Comparison of ENCODE assay signal across 8 mouse cellular contexts in the genomic region with DNA sequence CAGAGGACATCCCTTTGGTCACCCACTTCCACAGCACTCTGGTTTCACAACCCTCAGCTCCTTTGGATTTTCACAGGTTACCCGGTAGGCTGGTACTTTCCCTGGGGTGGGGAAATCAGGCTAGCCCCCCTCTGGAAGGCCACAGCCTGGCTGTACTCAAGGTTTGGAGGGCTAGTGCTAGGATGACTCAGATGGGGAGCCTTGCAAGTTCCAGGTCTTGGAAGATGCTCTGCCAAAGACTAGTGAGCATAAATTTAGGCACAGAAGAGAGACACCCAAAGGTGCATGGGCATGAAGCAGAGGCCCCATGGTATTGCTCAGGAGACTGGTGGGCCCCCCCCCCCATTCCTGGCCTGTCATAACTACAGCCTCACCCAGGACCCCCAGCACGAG. TPM values are rescaled to one million over a fixed set of nuclear protein-coding genes. Genes with fewer than 3 reads are reported as not detected.
DNase-seq lines count a peak whose midpoint lies in the region; ATAC-seq and TF ChIP-seq lines count a peak whose summit lies in the region.

No protein-coding gene starts in this region.

- TF ChIP-seq CTCF in CH12.LX (conservative IDR thresholded peaks at IDR 0.05 in 1 of 2, IDR thresholded peaks at IDR 0.05 in 1 of 2; ENCODE audit: low read depth in 2 of 2, low read length in 2 of 2), result no peak

- dilution Hi-C loops in CH12.LX (cut with MboI; ENCODE audit: extremely low pct_ligation_motif_present, extremely low pct_unique_long_range_greater_than_20kb, low sequenced_read_pairs), result no loop called here

- H3K9me3 ChIP-seq in heart, embryonic 12.5 days (replicated peaks), result no peaks in the 10 kb centered on the region
- H3K9me3 ChIP-seq in CH12.LX (replicated peaks; ENCODE audit: low read length), result peaks cover 1% of the 10 kb centered on the region
- H3K9me3 ChIP-seq in forebrain, embryonic 14.5 days (replicated peaks; ENCODE audit: control insufficient read depth, low read length), result no peaks in the 10 kb centered on the region
- H3K9me3 ChIP-seq in liver, embryonic 16.5 days (replicated peaks; ENCODE audit: control insufficient read depth, low read length), result no peaks in the 10 kb centered on the region

- H3K79me2 ChIP-seq in CH12.LX (replicated peaks; ENCODE audit: control insufficient read depth, extremely low read depth, insufficient read depth, poor library complexity, severe bottlenecking), result no peaks in the 10 kb centered on the region

- peak overlapping the region; percentile 71 for H3K4me3 ChIP-seq in heart, embryonic 12.5 days
- H3K4me3 ChIP-seq in CH12.LX (replicated peaks in 1 of 3; ENCODE audit: low read depth in 2 of 3, low read length in 2 of 3, poor library complexity in 1 of 3), result peak overlapping the region in 2 of 3 experiments; percentile 39 to 62
- peak overlapping the region; percentile 84 for H3K4me3 ChIP-seq in forebrain, embryonic 14.5 days (ENCODE audit: low read depth, low read length)
- H3K4me3 ChIP-seq in liver, embryonic 16.5 days (ENCODE audit: low read depth, low read length), result peak overlapping the region; percentile 67

- H3K4me1 ChIP-seq in heart, embryonic 12.5 days (replicated peaks), result peaks cover 20% of the 10 kb centered on the region
- H3K4me1 ChIP-seq in CH12.LX (ENCODE audit: control insufficient read depth in 1 of 2, insufficient read depth in 2 of 2), result peaks cover 5 to 26% of the 10 kb centered on the region in 2 experiments; a peak in 3 of 4 replicates
- H3K4me1 ChIP-seq in forebrain, embryonic 14.5 days (ENCODE audit: control insufficient read depth, insufficient read depth, low read length), result peaks cover 28% of the 10 kb centered on the region
- peaks cover 12% of the 10 kb centered on the region for H3K4me1 ChIP-seq in liver, embryonic 16.5 days (ENCODE audit: control insufficient read depth, low read depth, low read length)

- H3K9ac ChIP-seq in heart, embryonic 12.5 days, result peak overlapping the region; percentile 80
- H3K9ac ChIP-seq in CH12.LX (ENCODE audit: insufficient read depth, low read depth), result peak overlapping the region; percentile 2; the same call in 1 of the 2 replicates
- peak overlapping the region; percentile 98 for H3K9ac ChIP-seq in forebrain, embryonic 14.5 days (ENCODE audit: low read length)
- H3K9ac ChIP-seq in liver, embryonic 16.5 days (ENCODE audit: low read depth, low read length), result peak overlapping the region; percentile 48

- H3K4me2 ChIP-seq in heart, embryonic 12.5 days, result peak overlapping the region; percentile 95
- H3K4me2 ChIP-seq in CH12.LX (ENCODE audit: insufficient read depth, low read depth, poor library complexity, severe bottlenecking), result peak overlapping the region; percentile 44
- H3K4me2 ChIP-seq in forebrain, embryonic 14.5 days (ENCODE audit: low read length), result peak overlapping the region; percentile 79
- H3K4me2 ChIP-seq in liver, embryonic 16.5 days (ENCODE audit: low read depth, low read length), result peak overlapping the region; percentile 77

- in situ Hi-C loops in CH12.LX (cut with MboI; ENCODE audit: low pct_ligation_motif_present, low pct_unique_long_range_greater_than_20kb, low sequenced_read_pairs), result no loop called here

- no peak for TF ChIP-seq RAD21 in CH12.LX (IDR thresholded peaks at IDR 0.05; ENCODE audit: low read depth, low read length)

- WGBS in heart, embryonic 12.5 days, result 32% methylated on average over 2 of the region's 2 CpGs
- 20% methylated on average over 2 of the region's 2 CpGs for WGBS in forebrain, embryonic 14.5 days
- WGBS in liver, embryonic 16.5 days (ENCODE audit: insufficient replicate concordance), result 37% methylated on average over 2 of the region's 2 CpGs

- no peak overlapping the region for H3K27ac ChIP-seq in heart, embryonic 12.5 days (ENCODE audit: poor library complexity, severe bottlenecking)
- H3K27ac ChIP-seq in CH12.LX (ENCODE audit: insufficient read depth, low read depth), result no peak overlapping the region
- peak overlapping the region; percentile 76 for H3K27ac ChIP-seq in forebrain, embryonic 14.5 days (ENCODE audit: low read depth, low read length)
- H3K27ac ChIP-seq in liver, embryonic 16.5 days (ENCODE audit: low read length), result no peak overlapping the region

- no peak for TF ChIP-seq POLR2A in CH12.LX (IDR thresholded peaks at IDR 0.05; ENCODE audit: low read depth, low read length)

- H3K27me3 ChIP-seq in heart, embryonic 12.5 days (replicated peaks), result peaks cover 80% of the 10 kb centered on the region
- H3K27me3 ChIP-seq in CH12.LX (replicated peaks), result peaks cover 98% of the 10 kb centered on the region
- peaks cover 31% of the 10 kb centered on the region for H3K27me3 ChIP-seq in forebrain, embryonic 14.5 days (replicated peaks; ENCODE audit: control insufficient read depth, insufficient read depth, low read length)
- H3K27me3 ChIP-seq in liver, embryonic 16.5 days (ENCODE audit: control insufficient read depth, insufficient read depth, low read depth, low read length), result peaks cover 76% of the 10 kb centered on the region

- no peaks in the 10 kb centered on the region for H3K36me3 ChIP-seq in heart, embryonic 12.5 days
- no peaks in the 10 kb centered on the region for H3K36me3 ChIP-seq in CH12.LX (replicated peaks in 1 of 2; ENCODE audit: control insufficient read depth in 1 of 2, insufficient read depth in 1 of 2, low read length in 1 of 2)
- peaks cover 16% of the 10 kb centered on the region for H3K36me3 ChIP-seq in forebrain, embryonic 14.5 days (ENCODE audit: control insufficient read depth, insufficient read depth, low read length)
- no peaks in the 10 kb centered on the region for H3K36me3 ChIP-seq in liver, embryonic 16.5 days (ENCODE audit: control insufficient read depth, insufficient read depth)

- no peak for ATAC-seq in heart, embryonic 12.5 days (ENCODE audit: insufficient number of reproducible peaks, low FRiP score)
- no peak; the same call in none of the 2 replicates for ATAC-seq in forebrain, embryonic 14.5 days
- no peak for ATAC-seq in liver, embryonic 16.5 days (ENCODE audit: low read depth)

- no peak for DNase-seq in heart, postnatal 4 days
- DNase-seq in CH12.LX (ENCODE audit: extremely low read depth), result no peak
- no peak for DNase-seq in forebrain, embryonic 14.5 days (ENCODE audit: low spot score)
- DNase-seq in left cerebral cortex, adult 11 months (ENCODE audit: low spot score), result no peak
- DNase-seq in lung, adult 18-20 months, result no peak
- no peak for DNase-seq in right cerebral cortex, postnatal 36 days (ENCODE audit: low spot score in 2 of 2)

- TF ChIP-seq EP300 in CH12.LX (IDR thresholded peaks at IDR 0.05; ENCODE audit: low read length), result no peak

TF ChIP-seq in CH12.LX, 34 proteins besides CTCF, POLR2A, EP300 and RAD21 (continues in another document):
- no peak for TF ChIP-seq HCFC1 (IDR thresholded peaks at IDR 0.05; ENCODE audit: low read depth, low read length)
- TF ChIP-seq GABPA (IDR thresholded peaks at IDR 0.05; ENCODE audit: insufficient replicate concordance, low read depth, low read length), result no peak
- TF ChIP-seq PAX5 (IDR thresholded peaks at IDR 0.05; ENCODE audit: low read length), result no peak
- no peak for TF ChIP-seq MEF2A (IDR thresholded peaks at IDR 0.05; ENCODE audit: borderline replicate concordance, low read depth, low read length)
- TF ChIP-seq TCF12 (IDR thresholded peaks at IDR 0.05; ENCODE audit: low read depth, low read length), result no peak
- no peak for TF ChIP-seq ETS1 (conservative IDR thresholded peaks at IDR 0.05; ENCODE audit: low read depth, low read length)
- no peak for TF ChIP-seq NELFE (IDR thresholded peaks at IDR 0.05; ENCODE audit: low read depth, low read length)
- TF ChIP-seq TBP (conservative IDR thresholded peaks at IDR 0.05; ENCODE audit: low read depth, low read length), result no peak
- TF ChIP-seq ZNF384 (IDR thresholded peaks at IDR 0.05; ENCODE audit: low read depth, low read length), result no peak
- TF ChIP-seq MYC (IDR thresholded peaks at IDR 0.05; ENCODE audit: low read depth, low read length), result no peak
- TF ChIP-seq KAT2A (IDR thresholded peaks at IDR 0.05; ENCODE audit: insufficient replicate concordance, low read length), result no peak
- TF ChIP-seq MAX (IDR thresholded peaks at IDR 0.05; ENCODE audit: low read length), result no peak

RNA-seq across cellular contexts. Expression of a gene that starts 0.8 kb away (rescaled TPM):
- polyA plus RNA-seq in heart, embryonic 12.5 days (2016; fragmentation: Nextera tagmentation; extraction: Ambion mirVana), result 6.3 and 6.5 TPM in 2 replicates
- total RNA-seq in heart, postnatal 4 days (2021), result 10 to 100 TPM; 10.4 to 15.2 TPM
- total RNA-seq in CH12.LX (2012; rRNA removed) (1.8 and 3.9 TPM in 2 replicates), CH12.LX (2014; rRNA removed) (0.20 and 0.63 TPM in 2 replicates)
- 0.35 and 0.56 TPM in 2 replicates for polyA plus RNA-seq in CH12.LX (2012; ENCODE audit: insufficient read length, low read depth)
- 138 and 177 TPM in 2 replicates for polyA plus RNA-seq in forebrain, embryonic 14.5 days (2014; fragmentation: Nextera tagmentation; extraction: Ambion mirVana)
- polyA plus RNA-seq in liver, embryonic 16.5 days (2015; fragmentation: Nextera tagmentation; extraction: Ambion mirVana), result 3.0 and 4.2 TPM in 2 replicates

RNA-seq across cellular contexts. Expression of a gene that starts 2.7 kb away (rescaled TPM):
- polyA plus RNA-seq in heart, embryonic 12.5 days (2016; fragmentation: Nextera tagmentation; extraction: Ambion mirVana), result 1.2 and 1.8 TPM in 2 replicates
- total RNA-seq in heart, postnatal 4 days (2021), result 1 to 10 TPM; 4.0 to 5.1 TPM
- total RNA-seq in CH12.LX (2012; rRNA removed) (0.71 and 1.4 TPM in 2 replicates), CH12.LX (2014; rRNA removed) (not detected in 2 replicates)
- 0.46 TPM in 1 of 2 replicates, not detected in the other for polyA plus RNA-seq in CH12.LX (2012; ENCODE audit: insufficient read length, low read depth)
- 5.7 and 8.2 TPM in 2 replicates for polyA plus RNA-seq in forebrain, embryonic 14.5 days (2014; fragmentation: Nextera tagmentation; extraction: Ambion mirVana)
- 0.28 and 0.55 TPM in 2 replicates for polyA plus RNA-seq in liver, embryonic 16.5 days (2015; fragmentation: Nextera tagmentation; extraction: Ambion mirVana)

RNA-seq across cellular contexts. Expression of a gene that starts 6.7 kb away (rescaled TPM):
- 5.5 and 7.9 TPM in 2 replicates for polyA plus RNA-seq in heart, embryonic 12.5 days (2016; fragmentation: Nextera tagmentation; extraction: Ambion mirVana)
- 1 to 10 TPM in 1 of 2 experiments, under 1 TPM in 1; 0.32 to 1.1 TPM for total RNA-seq in heart, postnatal 4 days (2021)
- total RNA-seq in CH12.LX (2012; rRNA removed) (not detected in 2 replicates), CH12.LX (2014; rRNA removed) (not detected in 2 replicates)
- not detected in 2 replicates for polyA plus RNA-seq in CH12.LX (2012; ENCODE audit: insufficient read length, low read depth)
- polyA plus RNA-seq in forebrain, embryonic 14.5 days (2014; fragmentation: Nextera tagmentation; extraction: Ambion mirVana), result 9.6 and 10.3 TPM in 2 replicates
- 13.9 and 18.2 TPM in 2 replicates for polyA plus RNA-seq in liver, embryonic 16.5 days (2015; fragmentation: Nextera tagmentation; extraction: Ambion mirVana)

RNA-seq across cellular contexts. Expression of a gene that starts 38.5 kb away (rescaled TPM):
- 0.13 and 0.67 TPM in 2 replicates for polyA plus RNA-seq in heart, embryonic 12.5 days (2016; fragmentation: Nextera tagmentation; extraction: Ambion mirVana)
- total RNA-seq in heart, postnatal 4 days (2021), result under 1 TPM; 0.55 to 0.68 TPM
- total RNA-seq in CH12.LX (2012; rRNA removed) (0.04 TPM in 1 of 2 replicates, not detected in the other), CH12.LX (2014; rRNA removed) (not detected in 2 replicates)
- polyA plus RNA-seq in CH12.LX (2012; ENCODE audit: insufficient read length, low read depth), result not detected in 2 replicates
- 0.48 and 0.64 TPM in 2 replicates for polyA plus RNA-seq in forebrain, embryonic 14.5 days (2014; fragmentation: Nextera tagmentation; extraction: Ambion mirVana)
- 0.07 TPM in 1 of 2 replicates, not detected in the other for polyA plus RNA-seq in liver, embryonic 16.5 days (2015; fragmentation: Nextera tagmentation; extraction: Ambion mirVana)

Comparison
In these comparisons a context has a peak if more than half of its experiments do, and no peak if none do; other contexts are left out.
1. H3K4me2 ChIP-seq: peak in every context shown above with its lines; median percentile 95 in heart, embryonic 12.5 days; 79 in forebrain, embryonic 14.5 days; 77 in liver, embryonic 16.5 days; 44 in CH12.LX.
2. H3K9ac ChIP-seq: peak in every context shown above with its lines; median percentile 98 in forebrain, embryonic 14.5 days; 80 in heart, embryonic 12.5 days; 48 in liver, embryonic 16.5 days; 2 in CH12.LX.
3. RNA of a gene that starts 0.8 kb away (polyA plus RNA-seq): 138 to 177 TPM in forebrain, embryonic 14.5 days; 6.3 to 6.5 TPM in heart, embryonic 12.5 days, 3.0 to 4.2 TPM in liver, embryonic 16.5 days and 0.35 to 0.56 TPM in CH12.LX; every median in the first group is over 10 times any median in the second.
4. Peak in every context shown above with its lines, with median percentiles within 50 percentile points of each other: H3K4me3 ChIP-seq.